11 mouse cellular contexts compared by ENCODE assay signal in genomic region chr6:17554757-17555156, GRCm38 (mm10).
DNase-seq lines count a peak whose midpoint lies in the region; ATAC-seq and TF ChIP-seq lines count a peak whose summit lies in the region.
"Had no signal": no experiment of that assay in that cellular context is flagged by ENCODE, and none has a peak within 500 bp of the region (broad histone marks: within the 10 kb centered on the region; RNA-seq: fewer than 3 reads in every experiment).

No protein-coding gene starts in this region.

- TF ChIP-seq POLR2A in brain, embryonic 14.5 days (IDR thresholded peaks at IDR 0.05; ENCODE audit: borderline replicate concordance, extremely low read depth, insufficient read depth, insufficient read length, poor library complexity, severe bottlenecking): no peak

- no peak overlapping the region for H3K4me2 ChIP-seq in liver, embryonic 13.5 days
- no peak overlapping the region for H3K4me2 ChIP-seq in liver, embryonic 11.5 days
- H3K4me2 ChIP-seq: heart, embryonic 11.5 days; midbrain, embryonic 12.5 days had no signal

- no peak for DNase-seq in liver, embryonic 13.5 days
- no peak for DNase-seq in liver, embryonic 11.5 days (ENCODE audit: low spot score)
- DNase-seq in brain, embryonic 14.5 days (ENCODE audit: low read depth): peak; percentile 73
- DNase-seq in kidney, adult 9 months: peak; percentile 80
- peak; percentile 44 for DNase-seq in retina, embryonic 14.5 days (ENCODE audit: low spot score)
- no peak for DNase-seq in thymus, postnatal 36 days
- no peak for DNase-seq in adrenal gland, postnatal 4 days (ENCODE audit: low spot score in 2 of 2)
- DNase-seq: adrenal gland, postnatal 14 days; thymus, adult 18-20 months had no signal

- H3K36me3 ChIP-seq in liver, embryonic 13.5 days: 0 out of 2 replicates have a peak, but pooled peaks cover 2% of the 10 kb centered on the region
- no peaks in the 10 kb centered on the region for H3K36me3 ChIP-seq in liver, embryonic 11.5 days (ENCODE audit: control insufficient read depth, insufficient read depth, low read length)
- H3K36me3 ChIP-seq: midbrain, embryonic 12.5 days had no signal

- H3K27me3 ChIP-seq in liver, embryonic 13.5 days: no peaks in the 10 kb centered on the region
- H3K27me3 ChIP-seq in liver, embryonic 11.5 days (replicated peaks; ENCODE audit: control insufficient read depth, insufficient read depth, low read length): no peaks in the 10 kb centered on the region
- H3K27me3 ChIP-seq: midbrain, embryonic 12.5 days had no signal

- peak overlapping the region; percentile 50; the same call in 1 of the 2 replicates for H3K27ac ChIP-seq in liver, embryonic 13.5 days
- H3K27ac ChIP-seq in liver, embryonic 11.5 days (ENCODE audit: low read depth, low read length): no peak overlapping the region
- H3K27ac ChIP-seq: midbrain, embryonic 12.5 days had no signal

- H3K4me3 ChIP-seq in liver, embryonic 13.5 days (replicated peaks): no peak overlapping the region
- no peak overlapping the region for H3K4me3 ChIP-seq in liver, embryonic 11.5 days (ENCODE audit: low read depth, low read length)
- H3K4me3 ChIP-seq: midbrain, embryonic 12.5 days had no signal

- peak; percentile 54; the same call in 1 of the 2 replicates for ATAC-seq in liver, embryonic 13.5 days (ENCODE audit: low read depth)
- no peak for ATAC-seq in liver, embryonic 11.5 days (replicated peaks; ENCODE audit: low FRiP score)

- TF ChIP-seq CTCF in brain, embryonic 14.5 days (IDR thresholded peaks at IDR 0.05; ENCODE audit: borderline replicate concordance, extremely low read depth, insufficient read depth, insufficient read length): no peak

- no peak overlapping the region for H3K9ac ChIP-seq in liver, embryonic 13.5 days
- H3K9ac ChIP-seq in liver, embryonic 11.5 days (ENCODE audit: low read depth, low read length): no peak overlapping the region
- H3K9ac ChIP-seq: midbrain, embryonic 12.5 days had no signal

- H3K9me3 ChIP-seq in liver, embryonic 13.5 days (replicated peaks): no peaks in the 10 kb centered on the region
- no peaks in the 10 kb centered on the region for H3K9me3 ChIP-seq in liver, embryonic 11.5 days (ENCODE audit: control insufficient read depth, low read length)
- H3K9me3 ChIP-seq: midbrain, embryonic 12.5 days had no signal

- 53% methylated on average over 3 of the region's 3 CpGs for WGBS in liver, embryonic 13.5 days (ENCODE audit: insufficient replicate concordance)
- WGBS in liver, embryonic 11.5 days: 62% methylated on average over 3 of the region's 3 CpGs

- 0 out of 2 replicates have a peak, but pooled peaks cover 2% of the 10 kb centered on the region for H3K4me1 ChIP-seq in liver, embryonic 13.5 days (replicated peaks)
- H3K4me1 ChIP-seq in liver, embryonic 11.5 days (replicated peaks; ENCODE audit: control insufficient read depth, insufficient read depth, low read length): no peaks in the 10 kb centered on the region
- H3K4me1 ChIP-seq: midbrain, embryonic 12.5 days had no signal

Comparison
In these comparisons a context has a peak if more than half of its experiments do, and no peak if none do; other contexts are left out.
1. DNase-seq: peak in brain, embryonic 14.5 days (single experiment), kidney, adult 9 months (single experiment) and retina, embryonic 14.5 days (single experiment); none in liver, embryonic 13.5 days (single experiment), liver, embryonic 11.5 days (single experiment), thymus, postnatal 36 days (0 of 2) and adrenal gland, postnatal 4 days (0 of 2).